Mouse (Mus musculus) forebrain, embryonic 11.5 days (tissue): ENCODE results near the gene Gsto1. TPM values are rescaled to one million over a fixed set of nuclear protein-coding genes. Genes with fewer than 3 reads are reported as not detected.

Experiments used
- ATAC-seq: fragments of 200-750 bp; cut with Nextera tagmentation; replicated peaks from 2 replicates; pipeline ENCODE4 v1.8.0; 2017; ENCODE audit warnings: moderate TSS enrichment; ENCODE audit not compliant: low FRiP score
- DNase-seq: peaks from one replicate; pipeline ENCODE4 v3.0.0-alpha.2; 2017; ENCODE audit warnings: low spot score
- H3K27ac ChIP-seq: fragments of 300-500 bp; sonication (generic); 2 replicates; pipeline ENCODE4 v1.5.1; 2014; ENCODE audit warnings: low read depth, low read length
- H3K27me3 ChIP-seq: fragments of 300-500 bp; sonication (generic); 2 replicates; pipeline ENCODE4 v1.6.1; 2014; ENCODE audit warnings: mild to moderate bottlenecking, low read length, mixed read lengths; ENCODE audit not compliant: control insufficient read depth, insufficient read depth
- H3K36me3 ChIP-seq: fragments of 300-500 bp; sonication (generic); 2 replicates; pipeline ENCODE4 v1.6.1; 2014; ENCODE audit warnings: mild to moderate bottlenecking, low read length, moderate library complexity, mixed read lengths; ENCODE audit not compliant: control insufficient read depth, insufficient read depth
- H3K4me1 ChIP-seq: fragments of 300-500 bp; sonication (generic); replicated peaks from 2 replicates; pipeline ENCODE4 v1.6.1; 2014; ENCODE audit warnings: low read length, mixed read lengths; ENCODE audit not compliant: control insufficient read depth, insufficient read depth
- H3K4me2 ChIP-seq: fragments of 300-500 bp; sonication (generic); 2 replicates; pipeline ENCODE4 v1.6.1; 2014; ENCODE audit warnings: low read depth, mild to moderate bottlenecking, low read length, moderate library complexity, mixed read lengths; ENCODE audit not compliant: severe bottlenecking
- H3K4me3 ChIP-seq: fragments of 300-500 bp; sonication (generic); 2 replicates; pipeline ENCODE4 v1.5.1; 2014; ENCODE audit warnings: low read depth, low read length
- H3K9ac ChIP-seq: fragments of 300-500 bp; sonication (generic); 2 replicates; pipeline ENCODE4 v1.6.1; 2014; ENCODE audit warnings: low read length
- H3K9me3 ChIP-seq: fragments of 300-500 bp; sonication (generic); 2 replicates; pipeline ENCODE4 v1.6.1; 2016; ENCODE audit warnings: low read length, mixed read lengths; ENCODE audit not compliant: control insufficient read depth
- WGBS: fragments of 180-500 bp; shearing (Covaris S2); extraction: QIAGEN DNeasy Blood & Tissue Kit; methylation state at CpG from one replicate; pipeline ENCODE4 v1.1.7; 2014; 5-methylcytosine and 5-hydroxymethylcytosine counted together
- polyA plus RNA-seq: library from polyadenylated mRNA; unstranded; fragments of >200 nt; fragmentation: Nextera tagmentation; extraction: Ambion mirVana; gene quantifications from 2 replicates; pipeline ENCODE4 v1.2.1, GENCODE M21; 2014

Gene Gsto1
- polyA plus RNA-seq, 1 experiment from 2014 or later: 83.2 TPM

DNA sequence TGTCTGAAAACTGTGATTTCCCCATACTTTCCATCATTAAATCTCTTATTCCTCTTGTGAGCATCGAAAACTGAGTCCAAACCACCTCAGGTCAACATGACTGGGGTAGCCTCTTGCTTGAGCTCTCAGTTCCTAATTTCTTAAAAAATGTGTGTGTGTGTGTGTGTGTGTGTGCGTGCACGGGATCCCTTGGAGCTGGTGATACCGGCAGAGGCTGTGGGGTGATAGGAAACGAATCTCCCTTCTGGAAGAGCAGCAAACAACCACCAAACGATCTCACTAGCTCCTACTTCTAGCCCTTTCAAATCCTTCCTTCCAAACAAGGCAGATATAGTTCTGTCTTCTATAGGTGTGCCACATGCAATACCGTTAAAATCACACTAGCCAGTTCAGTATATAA lies 10.0 kb downstream of the Gsto1 start:
- Histone ChIP-seq H3K9me3 (no peaks in the 10 kb centered on the region), H3K27ac (no peak overlapping the region), H3K27me3 (no peaks in the 10 kb centered on the region), H3K4me1 (no peaks in the 10 kb centered on the region), H3K4me3 (peak overlapping the region; percentile 64), H3K36me3 (no peaks in the 10 kb centered on the region), H3K4me2 (peak overlapping the region; percentile 84), H3K9ac (peak overlapping the region; percentile 89; the same call in 1 of the 2 replicates)
- WGBS: 84% methylated on average over 7 of the region's 7 CpGs
- DNase-seq: no peak
- no peak for ATAC-seq

DNA sequence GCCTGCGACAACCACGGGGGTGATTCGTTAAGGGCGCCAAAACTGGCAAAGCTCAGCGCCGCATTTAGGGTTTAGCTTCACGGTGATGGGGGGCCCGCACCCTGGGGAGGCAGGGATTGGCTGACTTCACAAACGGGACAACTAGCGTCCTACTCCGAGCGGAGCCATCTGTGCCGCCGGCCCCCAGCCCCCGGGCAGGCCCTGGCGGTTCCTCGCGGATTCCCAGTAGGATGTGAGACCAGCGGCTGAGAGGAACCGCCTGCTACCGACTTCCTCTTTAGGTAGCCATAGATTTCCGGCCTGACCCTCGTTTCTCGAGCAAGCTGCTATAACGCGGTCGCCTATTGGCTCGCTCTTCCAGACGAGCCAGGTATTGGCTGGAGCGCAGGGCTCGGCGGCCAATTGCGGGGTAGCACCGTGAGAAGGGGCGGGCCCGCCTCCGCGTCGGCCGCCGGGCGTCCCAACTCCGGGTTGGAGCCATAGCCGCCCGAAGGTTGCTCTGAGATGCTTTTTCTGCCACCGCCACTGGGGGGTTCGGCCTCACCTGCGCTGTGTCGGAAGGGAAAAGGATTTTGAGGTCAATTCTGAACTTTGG lies 10.7 kb downstream of the Gsto1 start, which contains the start of gene Gsto2:
TSS of gene Gsto2 (plus strand) at position 182 of the 595 bp plus-strand sequence.
- Histone ChIP-seq H3K27ac (peak within 1 kb of the TSS; percentile 34; the same call in 1 of the 2 replicates), H3K27me3 (no peaks in the 10 kb centered on the region), H3K4me2 (peak within 1 kb of the TSS; percentile 84), H3K4me1 (no peaks in the 10 kb centered on the region), H3K9ac (peak within 1 kb of the TSS; percentile 89), H3K9me3 (no peaks in the 10 kb centered on the region), H3K36me3 (no peaks in the 10 kb centered on the region), H3K4me3 (peak within 1 kb of the TSS; percentile 64)
- under 1% methylated on average over 49 of the region's 49 CpGs for WGBS
- ATAC-seq (peak; percentile 100), DNase-seq (peak; percentile 97)

DNA sequence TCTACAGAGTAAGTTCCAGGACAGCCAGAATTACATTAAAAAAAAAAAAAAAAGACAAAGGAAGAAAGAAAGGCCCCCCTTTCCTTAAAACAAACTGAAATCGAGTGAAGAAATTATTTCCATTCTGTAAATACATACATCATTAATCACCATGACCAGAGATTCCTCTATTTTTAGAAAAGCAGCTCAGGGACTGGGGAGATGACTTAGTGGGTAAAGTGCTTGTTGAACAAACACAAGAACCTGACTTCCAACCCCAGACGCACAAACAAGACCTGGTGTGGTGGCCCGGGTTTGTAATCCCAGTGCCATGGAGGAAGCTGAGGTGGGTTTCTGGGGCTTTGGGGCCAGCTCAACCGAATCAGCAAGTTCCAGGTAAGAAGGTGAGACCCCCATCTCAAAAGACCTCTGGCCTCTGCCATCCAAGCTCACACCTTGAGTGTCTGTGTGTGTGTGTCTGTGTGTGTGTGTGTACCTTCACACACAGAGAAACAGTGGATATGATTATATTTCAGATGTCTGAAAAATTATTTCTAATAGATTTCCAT lies 12.9 kb downstream of the Gsto1 start:
- no peak for ATAC-seq
- Histone ChIP-seq H3K4me2 (no peak overlapping the region), H3K36me3 (no peaks in the 10 kb centered on the region), H3K4me3 (no peak overlapping the region), H3K27me3 (no peaks in the 10 kb centered on the region), H3K4me1 (no peaks in the 10 kb centered on the region), H3K9me3 (no peaks in the 10 kb centered on the region), H3K9ac (no peak overlapping the region), H3K27ac (no peak overlapping the region)
- DNase-seq: no peak
- WGBS: 74% methylated on average over 4 of the region's 4 CpGs

DNA sequence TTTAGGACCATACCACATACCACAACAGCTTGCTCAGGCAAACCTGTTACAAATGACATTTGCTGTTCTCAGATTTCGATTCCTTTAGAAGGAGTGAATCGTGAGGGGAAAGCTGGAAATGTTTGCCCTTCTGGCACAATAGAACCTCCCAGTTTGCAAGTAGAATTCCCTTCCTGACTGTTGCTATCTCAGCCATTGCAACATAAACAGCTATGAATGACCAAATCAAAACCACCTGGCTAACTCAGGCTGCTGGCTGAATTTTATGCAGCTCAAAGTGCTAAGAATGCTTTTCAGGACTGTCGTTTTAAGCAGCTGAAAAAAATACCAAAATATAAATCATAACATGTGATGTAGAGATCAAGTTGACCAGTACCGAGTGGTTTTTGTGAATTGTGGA lies 14.2 kb downstream of the Gsto1 start:
- Histone ChIP-seq H3K4me1 (no peaks in the 10 kb centered on the region), H3K27ac (no peak overlapping the region), H3K9me3 (no peaks in the 10 kb centered on the region), H3K4me2 (no peak overlapping the region), H3K27me3 (no peaks in the 10 kb centered on the region), H3K4me3 (no peak overlapping the region), H3K9ac (no peak overlapping the region), H3K36me3 (no peaks in the 10 kb centered on the region)
- WGBS: 75% methylated on average over 4 of the region's 4 CpGs
- no peak for ATAC-seq
- no peak for DNase-seq

- no peak overlapping the region for H3K4me3 ChIP-seq
- H3K4me1 ChIP-seq: no peaks in the 10 kb centered on the region
- whole genome bisulfite sequencing: 77% methylated on average over 3 of the region's 3 CpGs
- no peaks in the 10 kb centered on the region for H3K36me3 ChIP-seq
- no peak for DNase-seq
- no peaks in the 10 kb centered on the region for H3K27me3 ChIP-seq
- H3K9me3 ChIP-seq: no peaks in the 10 kb centered on the region
- no peak overlapping the region for H3K4me2 ChIP-seq
- H3K9ac ChIP-seq: no peak overlapping the region
- no peak for ATAC-seq
- H3K27ac ChIP-seq: no peak overlapping the region
Observed at GRCm38 (mm10) chr19:47869516-47869915, 14.7 kb downstream of the Gsto1 start.

GRCm38 (mm10) chr19:47870102-47870666 lies 15.4 kb downstream of the Gsto1 start:
- H3K4me2 ChIP-seq: no peak overlapping the region
- H3K27ac ChIP-seq: no peak overlapping the region
- no peaks in the 10 kb centered on the region for H3K36me3 ChIP-seq
- no peak for DNase-seq
- no peak overlapping the region for H3K4me3 ChIP-seq
- no peak overlapping the region for H3K9ac ChIP-seq
- no peak for ATAC-seq
- 74% methylated on average over 7 of the region's 7 CpGs for whole genome bisulfite sequencing
- H3K4me1 ChIP-seq: no peaks in the 10 kb centered on the region
- no peaks in the 10 kb centered on the region for H3K27me3 ChIP-seq
- no peaks in the 10 kb centered on the region for H3K9me3 ChIP-seq

GRCm38 (mm10) chr19:47871515-47871914 lies 16.7 kb downstream of the Gsto1 start:
- no peaks in the 10 kb centered on the region for H3K27me3 ChIP-seq
- H3K27ac ChIP-seq: no peak overlapping the region
- H3K9ac ChIP-seq: no peak overlapping the region
- no peak overlapping the region for H3K4me2 ChIP-seq
- 21% methylated on average over 10 of the region's 10 CpGs for WGBS
- no peak overlapping the region for H3K4me3 ChIP-seq
- no peaks in the 10 kb centered on the region for H3K36me3 ChIP-seq
- H3K4me1 ChIP-seq: no peaks in the 10 kb centered on the region
- H3K9me3 ChIP-seq: no peaks in the 10 kb centered on the region
- ATAC-seq (no peak), DNase-seq (no peak)

DNA sequence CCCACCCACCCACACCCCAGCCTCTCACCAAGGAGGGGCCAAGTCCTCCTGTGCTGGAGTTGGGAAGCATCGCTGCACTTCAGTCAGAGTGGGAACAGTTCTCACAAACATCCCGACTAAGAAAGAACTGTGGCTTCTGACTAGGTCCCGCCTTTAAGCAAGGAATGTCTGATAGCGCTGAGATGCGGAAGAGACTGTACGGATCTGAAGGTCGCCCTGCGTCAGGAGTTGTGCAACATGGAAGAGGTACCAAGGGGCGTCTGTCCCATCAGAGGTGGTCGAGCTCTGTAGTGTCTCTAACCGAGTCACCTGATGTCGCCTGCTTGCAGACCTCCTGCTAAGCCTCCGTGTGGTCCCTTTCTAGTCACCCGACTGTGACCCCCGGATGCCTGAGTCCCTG lies 21.5 kb downstream of the Gsto1 start:
- Histone ChIP-seq H3K4me3 (no peak overlapping the region), H3K36me3 (no peaks in the 10 kb centered on the region), H3K9ac (no peak overlapping the region), H3K27ac (no peak overlapping the region), H3K9me3 (no peaks in the 10 kb centered on the region), H3K4me2 (no peak overlapping the region), H3K27me3 (no peaks in the 10 kb centered on the region), H3K4me1 (no peaks in the 10 kb centered on the region)
- WGBS: 86% methylated on average over 15 of the region's 15 CpGs
- DNase-seq (no peak), ATAC-seq (no peak)

GRCm38 (mm10) chr19:47881538-47881937 lies 26.8 kb downstream of the Gsto1 start:
- Histone ChIP-seq H3K9me3 (no peaks in the 10 kb centered on the region), H3K4me2 (no peak overlapping the region), H3K9ac (no peak overlapping the region), H3K36me3 (no peaks in the 10 kb centered on the region), H3K27ac (no peak overlapping the region), H3K4me1 (no peaks in the 10 kb centered on the region), H3K4me3 (no peak overlapping the region), H3K27me3 (no peaks in the 10 kb centered on the region)
- 86% methylated on average over 7 of the region's 7 CpGs for WGBS
- DNase-seq (no peak), ATAC-seq (no peak)
